Mouse (Mus musculus) thymus, adult 2 months (tissue): ENCODE measurements around the gene Gm45713.
"Not testable (repeated sequence)": the region's sequence is repeated elsewhere in the genome, so short reads cannot be mapped to it uniquely, and the experiment has no call there.

ENCODE experiments used
- CTCF ChIP-seq: fragments of 200-500 bp; IDR thresholded peaks from 2 replicates; pipeline ENCODE4 v1.5.1; 2012; ENCODE audit warnings: mild to moderate bottlenecking, control low read depth, low read length, moderate library complexity, borderline replicate concordance; ENCODE audit not compliant: control insufficient read depth, poor library complexity, insufficient read depth; ENCODE audit errors: extremely low read depth
- POLR2A ChIP-seq: fragments of 200-500 bp; IDR thresholded peaks from 2 replicates; pipeline ENCODE4 v1.6.1; 2012; ENCODE audit warnings: mild to moderate bottlenecking, low read length, control low read depth, moderate library complexity; ENCODE audit not compliant: control insufficient read depth, poor library complexity, insufficient read depth; ENCODE audit errors: extremely low read depth

DNA sequence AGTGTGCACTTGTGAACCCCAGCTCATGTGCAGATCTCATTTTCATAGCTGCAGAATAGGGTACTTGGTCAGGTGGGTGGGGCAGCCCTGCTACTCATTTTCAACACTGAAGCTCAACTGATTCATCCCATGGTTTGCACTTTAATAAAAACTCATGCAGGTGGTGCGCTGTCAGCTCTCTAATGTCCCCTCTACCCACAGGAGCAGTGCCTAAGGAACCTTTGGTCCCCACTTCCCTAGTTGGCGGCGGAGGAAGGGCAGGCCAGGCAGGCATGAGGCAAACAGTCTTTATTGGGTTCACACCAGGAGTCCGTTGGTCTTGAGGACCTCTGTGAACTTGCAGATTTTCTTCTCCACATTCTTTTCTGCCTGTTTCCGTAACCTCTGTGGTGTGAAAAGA, 10.4 kb downstream of the Gm45713 start:
- TF ChIP-seq CTCF, POLR2A: not testable (repeated sequence)
